Mouse (Mus musculus) liver, embryonic 14.5 days (tissue): ENCODE measurements around the gene Iqca.

Experiments used
- CTCF ChIP-seq: IDR thresholded peaks from 2 replicates; pipeline ENCODE4 v1.5.1; 2016; ENCODE audit warnings: antibody characterized with exemption, low read depth, control low read depth
- EP300 ChIP-seq: IDR thresholded peaks from 2 replicates; pipeline ENCODE4 v1.6.1; 2016; ENCODE audit warnings: antibody characterized with exemption, low read depth

- no peak for TF ChIP-seq CTCF
- no peak for TF ChIP-seq EP300
Observed at GRCm38 (mm10) chr1:90131982-90132381, 21.2 kb downstream of the Iqca start.
